In the genomic region with DNA sequence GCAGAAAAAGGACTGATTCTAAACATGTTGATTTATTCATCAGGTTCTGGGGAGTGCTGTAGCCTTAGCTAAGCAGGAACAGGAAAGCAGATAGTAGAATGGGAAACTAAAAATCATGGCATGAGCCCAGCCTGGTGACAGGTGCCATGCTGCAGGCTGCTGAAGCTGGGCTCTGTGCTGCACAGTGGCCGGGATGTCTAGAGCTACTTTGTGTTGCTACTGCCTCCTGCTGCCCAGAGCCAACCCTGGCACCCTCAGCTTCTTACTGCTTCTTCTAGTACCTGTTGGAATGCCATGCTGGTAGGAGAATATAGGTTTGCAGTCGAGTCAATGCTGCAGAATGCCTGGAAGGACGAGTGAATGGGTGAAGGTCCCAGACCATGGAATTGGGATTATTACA, we compare ENCODE assay signal across 9 mouse cellular contexts. TPM values are rescaled to one million over a fixed set of nuclear protein-coding genes. Genes with fewer than 3 reads are reported as not detected.
A peak's percentile ranks its signal among the peaks of the same experiment; 100 is the strongest.
DNase-seq lines count a peak whose midpoint lies in the region; ATAC-seq and TF ChIP-seq lines count a peak whose summit lies in the region.
"Had no signal": no experiment of that assay in that cellular context is flagged by ENCODE, and none has a peak within 500 bp of the region (broad histone marks: within the 10 kb centered on the region; RNA-seq: fewer than 3 reads in every experiment).

No protein-coding gene starts in this region.

- no peaks in the 10 kb centered on the region for H3K4me1 ChIP-seq in heart, adult 2 months (ENCODE audit: control insufficient read depth, insufficient read depth, low read length)
- H3K4me1 ChIP-seq in lung, adult 2 months (ENCODE audit: control insufficient read depth, insufficient read depth, low read length) = no peaks in the 10 kb centered on the region
- H3K4me1 ChIP-seq in midbrain, embryonic 15.5 days = no peaks in the 10 kb centered on the region
- H3K4me1 ChIP-seq: embryonic facial prominence, embryonic 15.5 days had no signal

- intact Hi-C loops in heart, adult 2 months (cut with DNase I) = no loop called here

- 0 out of 2 replicates have a peak, but pooled peaks have one; percentile 21 for TF ChIP-seq CTCF in heart, adult 2 months (IDR thresholded peaks at IDR 0.05)
- TF ChIP-seq CTCF in lung, adult 2 months (IDR thresholded peaks at IDR 0.05; ENCODE audit: insufficient read depth, low read length) = no peak

- no peaks in the 10 kb centered on the region for H3K9me3 ChIP-seq in midbrain, embryonic 15.5 days
- H3K9me3 ChIP-seq: embryonic facial prominence, embryonic 15.5 days had no signal

- DNase-seq in heart, adult 2 months = no peak
- no peak for DNase-seq in heart, adult 18-20 months
- DNase-seq in lung, postnatal 36 days = peak; percentile 4
- DNase-seq in lung, adult 2 months = no peak
- peak; percentile 23 for DNase-seq in ZHBTc4 (ENCODE audit: low read depth, low spot score)
- DNase-seq in layer of hippocampus, adult 9-11 months = peak; percentile 51
- DNase-seq in gastrocnemius, postnatal 4 days (ENCODE audit: low spot score in 2 of 2) = no peak

- WGBS in heart, adult 2 months = 63% methylated on average over 3 of the region's 3 CpGs
- WGBS in lung, adult 2 months = 63% methylated on average over 3 of the region's 3 CpGs
- 61% methylated on average over 3 of the region's 3 CpGs for WGBS in midbrain, embryonic 15.5 days

- no peak overlapping the region for H3K9ac ChIP-seq in heart, adult 2 months (ENCODE audit: low read depth, low read length)
- H3K9ac ChIP-seq in midbrain, embryonic 15.5 days = no peak overlapping the region
- H3K9ac ChIP-seq: embryonic facial prominence, embryonic 15.5 days had no signal

- TF ChIP-seq POLR2A in heart, adult 2 months (IDR thresholded peaks at IDR 0.05; ENCODE audit: insufficient read depth, low read depth, low read length) = no peak
- no peak for TF ChIP-seq POLR2A in lung, adult 2 months (IDR thresholded peaks at IDR 0.05; ENCODE audit: borderline replicate concordance, extremely low read depth, low read depth, low read length)

- H3K4me2 ChIP-seq in midbrain, embryonic 15.5 days = no peak overlapping the region
- H3K4me2 ChIP-seq: embryonic facial prominence, embryonic 15.5 days had no signal

- H3K36me3 ChIP-seq in heart, adult 2 months (ENCODE audit: control insufficient read depth, insufficient read depth, low read length) = no peaks in the 10 kb centered on the region
- H3K36me3 ChIP-seq in midbrain, embryonic 15.5 days (replicated peaks) = peaks cover 3% of the 10 kb centered on the region; the same call in 1 of the 2 replicates

- H3K79me2 ChIP-seq in heart, adult 2 months (replicated peaks; ENCODE audit: control insufficient read depth, insufficient read depth, low read length) = peaks cover 4% of the 10 kb centered on the region

- H3K27ac ChIP-seq in heart, adult 2 months = no peak overlapping the region
- no peak overlapping the region for H3K27ac ChIP-seq in midbrain, embryonic 15.5 days
- H3K27ac ChIP-seq: embryonic facial prominence, embryonic 15.5 days had no signal

- no peak for ATAC-seq in midbrain, embryonic 15.5 days (replicated peaks)

- no peak for TF ChIP-seq EP300 in heart, adult 2 months (IDR thresholded peaks at IDR 0.05; ENCODE audit: insufficient read depth, low read depth, low read length)

- no peak overlapping the region for H3K4me3 ChIP-seq in heart, adult 2 months
- H3K4me3 ChIP-seq in lung, adult 2 months (replicated peaks; ENCODE audit: extremely low read depth, low read depth, low read length) = no peak overlapping the region
- H3K4me3 ChIP-seq in midbrain, embryonic 15.5 days = no peak overlapping the region
- H3K4me3 ChIP-seq: embryonic facial prominence, embryonic 15.5 days had no signal

- no peaks in the 10 kb centered on the region for H3K27me3 ChIP-seq in heart, adult 2 months (ENCODE audit: control insufficient read depth, insufficient read depth, low read length)
- H3K27me3 ChIP-seq in midbrain, embryonic 15.5 days (replicated peaks) = no peaks in the 10 kb centered on the region
- H3K27me3 ChIP-seq: embryonic facial prominence, embryonic 15.5 days had no signal

RNA-seq across cellular contexts. Expression of a gene that starts 8.9 kb away (rescaled TPM):
- 10 to 100 TPM; 24.0 to 28.1 TPM for total RNA-seq in heart, adult 2 months (2021)
- 6.4 and 10.7 TPM in 2 replicates for polyA plus RNA-seq in heart, adult 2 months (2012; rRNA removed)
- total RNA-seq in heart, adult 18-20 months (2021) = 10 to 100 TPM; 23.1 to 29.8 TPM
- polyA plus RNA-seq in lung, adult 2 months (2012; rRNA removed) = 7.6 and 12.2 TPM in 2 replicates
- total RNA-seq in gastrocnemius, postnatal 4 days (2021) = 10 to 100 TPM; 39.4 to 39.5 TPM
- polyA plus RNA-seq in midbrain, embryonic 15.5 days (2015; fragmentation: Nextera tagmentation; extraction: Ambion mirVana) = 49.1 and 53.0 TPM in 2 replicates

RNA-seq across cellular contexts. Expression of a gene that starts 54.7 kb away (rescaled TPM):
- total RNA-seq in heart, adult 2 months (2021) = not detected
- 0.06 and 0.45 TPM in 2 replicates for polyA plus RNA-seq in heart, adult 2 months (2012; rRNA removed)
- total RNA-seq in heart, adult 18-20 months (2021) = not detected
- 0.17 and 0.31 TPM in 2 replicates for polyA plus RNA-seq in lung, adult 2 months (2012; rRNA removed)
- 1 to 10 TPM; 4.0 to 4.5 TPM for total RNA-seq in gastrocnemius, postnatal 4 days (2021)
- 12.2 and 13.7 TPM in 2 replicates for polyA plus RNA-seq in midbrain, embryonic 15.5 days (2015; fragmentation: Nextera tagmentation; extraction: Ambion mirVana)

Comparison
In these comparisons a context has a peak if more than half of its experiments do, and no peak if none do; other contexts are left out.
1. DNase-seq: peak in lung, postnatal 36 days (single experiment), ZHBTc4 (single experiment) and layer of hippocampus, adult 9-11 months (single experiment); none in heart, adult 2 months (0 of 2), heart, adult 18-20 months (0 of 2), lung, adult 2 months (single experiment) and gastrocnemius, postnatal 4 days (0 of 2).
2. RNA of a gene that starts 54.7 kb away (total RNA-seq): 4.0 to 4.5 TPM in gastrocnemius, postnatal 4 days; not detected in heart, adult 18-20 months and not detected in heart, adult 2 months; every median in the first group is over 4 times any median in the second.